Mouse (Mus musculus) heart, postnatal 0 days (tissue): ENCODE data around the gene Rspo4.

Experiments
- CTCF ChIP-seq: IDR thresholded peaks from 2 replicates; pipeline ENCODE4 v1.5.1; 2016; ENCODE audit warnings: antibody characterized with exemption, control low read depth, low read depth
- EP300 ChIP-seq: IDR thresholded peaks from 2 replicates; pipeline ENCODE4 v1.6.1; 2016; ENCODE audit warnings: antibody characterized with exemption, low read depth

DNA sequence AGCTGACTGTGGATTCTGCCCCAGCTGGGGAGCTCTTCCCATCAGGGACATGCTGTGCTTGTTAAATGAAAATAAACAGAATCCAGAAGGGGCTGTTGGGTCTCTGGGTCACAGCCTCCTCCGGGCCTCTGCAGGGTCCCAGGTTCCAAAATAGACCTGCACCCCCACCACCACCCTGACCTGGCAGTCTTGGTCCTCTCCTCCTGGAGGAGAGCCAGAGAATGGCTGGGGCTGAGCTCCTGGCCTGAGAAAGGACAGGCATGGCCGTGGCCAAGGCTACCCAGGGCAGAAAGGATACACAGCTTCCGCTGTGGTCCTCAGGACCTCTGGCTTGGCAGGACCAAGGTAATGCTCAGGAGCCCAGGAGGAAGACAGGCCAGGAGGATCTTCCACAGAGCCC lies 61.9 kb downstream of the Rspo4 start:
- TF ChIP-seq CTCF: no peak
- TF ChIP-seq EP300: no peak
